Mouse (Mus musculus): ENCODE data around the gene Lyl1.

DNA sequence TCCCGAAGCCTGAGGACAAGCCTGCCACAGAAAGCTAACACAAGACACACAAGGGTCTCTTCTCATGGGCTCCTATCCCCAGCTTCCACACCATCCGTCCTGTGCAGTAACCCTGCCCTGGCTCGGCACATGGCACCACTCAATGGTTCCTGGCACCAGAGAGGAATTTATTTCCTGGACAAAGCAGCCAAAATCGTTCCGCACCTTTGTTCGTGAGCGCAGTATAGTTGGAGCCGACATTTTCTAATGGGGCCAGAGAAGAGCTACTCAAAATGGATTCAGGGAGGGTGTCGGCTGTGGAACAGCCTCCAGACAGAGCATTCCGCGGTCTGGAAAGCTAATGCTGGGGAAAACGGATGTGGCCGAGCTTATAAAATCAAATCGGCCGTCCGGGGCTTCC is 48.3 kb downstream of the Lyl1 start:
- no peak for TF ChIP-seq EP300 (IDR thresholded peaks at IDR 0.05; ENCODE audit: low read depth)
- TF ChIP-seq CTCF (IDR thresholded peaks at IDR 0.05; ENCODE audit: low read depth): no peak
